Mouse (Mus musculus): ENCODE results near the gene Acod1. TPM values are rescaled to one million over a fixed set of nuclear protein-coding genes. Genes with fewer than 3 reads are reported as not detected.

The Acod1 gene
- total RNA-seq (2023), result 10 to 100 TPM; 25.0 to 28.0 TPM

DNA sequence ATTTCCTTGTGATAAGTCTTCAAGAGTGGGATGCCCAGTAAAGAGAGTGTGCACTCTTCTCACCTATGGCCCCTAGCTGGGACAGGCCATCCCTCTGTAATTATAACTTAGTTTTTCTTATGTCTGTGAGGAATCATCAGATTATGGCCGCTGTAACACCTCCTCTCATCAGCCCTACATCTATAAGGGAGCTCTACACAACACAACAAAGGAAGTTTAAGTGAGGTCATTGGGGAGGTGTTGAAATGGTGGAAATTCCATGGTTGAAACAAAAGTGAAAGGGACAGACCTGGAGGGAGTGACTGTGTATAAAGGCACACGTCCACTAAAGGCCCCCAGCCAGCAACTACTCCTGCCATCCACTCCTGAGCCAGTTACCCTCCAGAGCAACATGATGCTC is at the start of gene Acod1:
Gene Acod1 (plus strand): TSS at position 301 of the 400 bp plus-strand sequence.

DNA sequence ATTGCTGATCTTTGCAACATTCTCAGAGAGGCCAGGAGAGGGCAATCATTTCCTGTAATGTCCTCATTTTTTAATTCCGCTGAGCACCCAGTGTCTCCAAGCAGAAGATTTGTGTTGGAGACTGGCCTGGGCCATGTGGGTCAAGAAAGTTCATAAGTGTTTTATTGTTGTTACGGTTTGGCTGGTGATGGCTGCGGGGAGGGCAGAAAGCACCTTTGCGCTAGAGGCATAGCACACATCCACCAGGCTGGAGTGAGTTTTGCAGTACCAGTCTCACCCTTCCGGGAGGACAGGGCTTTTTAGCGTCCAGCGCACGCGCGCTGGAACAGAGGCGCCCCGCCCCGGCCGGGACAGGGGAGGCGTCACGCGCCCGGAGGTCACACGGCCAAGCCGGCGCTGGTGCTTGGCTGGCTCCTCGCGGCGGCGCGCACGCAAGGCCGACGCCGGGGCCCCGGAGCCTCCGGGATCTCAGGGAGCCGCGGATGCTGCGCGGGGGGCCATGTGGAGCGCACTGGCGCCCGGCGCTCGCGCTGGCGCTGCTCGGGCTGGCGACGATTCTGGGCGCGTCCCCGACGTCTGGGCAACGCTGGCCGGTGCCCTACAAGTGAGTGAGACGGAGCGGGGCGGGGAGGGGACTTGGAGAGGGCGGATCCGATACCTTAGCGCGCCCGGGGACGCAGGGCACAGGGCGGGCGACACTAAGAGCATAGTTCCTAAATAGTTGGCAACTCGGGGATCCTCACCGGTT is 23.3 kb downstream of the Acod1 start, which contains the start of gene Cln5:
Gene Cln5 (plus strand): TSS at position 353 of the 748 bp plus-strand sequence.

DNA sequence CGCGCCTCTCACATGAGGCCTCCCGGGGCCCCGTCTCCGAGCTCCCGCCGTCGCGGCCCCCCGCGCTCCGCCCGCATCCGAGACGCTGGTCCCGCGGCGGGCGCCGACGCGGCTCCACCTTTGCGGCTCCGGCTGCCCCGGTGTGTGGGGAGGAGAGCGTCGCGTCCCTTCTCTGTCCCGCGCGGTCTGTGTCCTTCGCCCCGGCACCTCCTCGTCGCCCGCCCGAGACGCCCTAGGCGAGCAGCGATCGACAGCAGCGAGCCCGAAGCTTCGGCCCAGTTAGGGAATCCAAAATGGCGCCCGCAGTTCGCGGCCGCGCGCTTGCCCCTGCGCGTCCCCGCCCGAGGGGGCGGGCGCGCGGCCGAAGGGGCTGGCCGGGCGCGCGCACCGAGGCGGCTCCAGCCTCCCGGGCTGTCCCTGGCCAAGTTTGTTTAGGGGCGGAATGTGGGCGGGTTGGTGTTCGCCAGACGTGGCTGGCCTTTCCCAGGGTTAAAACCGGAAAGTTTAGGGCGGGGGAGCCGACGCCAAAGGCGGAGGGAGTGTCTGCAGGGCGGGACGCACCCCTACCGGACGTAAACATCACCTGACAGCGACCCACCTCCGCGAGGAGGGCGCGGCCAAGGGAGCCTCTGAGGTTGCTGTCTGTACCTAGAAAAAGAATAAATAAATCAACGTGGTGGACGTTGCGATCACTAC is 52.6 kb downstream of the Acod1 start, which contains the start of gene Fbxl3:
Gene Fbxl3 (minus strand): TSS at position 329 of the 696 bp plus-strand sequence.

Other genes starting within 250 kb of the Acod1 start
- gene Kctd12, start 64.3 kb upstream of the Acod1 start, total RNA-seq (2023), result 100 to 1,000 TPM; 212 to 213 TPM
- gene Cln5, start 23.2 kb downstream of the Acod1 start, total RNA-seq (2023), result 10 to 100 TPM; 61.5 to 67.7 TPM
- 10 to 100 TPM; 76.9 to 87.3 TPM for gene Fbxl3, start 52.6 kb downstream of the Acod1 start, total RNA-seq (2023)